Mouse (Mus musculus): ENCODE measurements at regions not wholly inside any gene's neighbourhood (a gene's known extent, or its start where the extent isn't known, plus 50 kb on each side); places are given as distances from the start of the nearest gene placed in this dataset.

GRCm38 (mm10) chr13:90300481-90300880 lies 211.1 kb upstream of the Xrcc4 start:
- DNase-seq (ENCODE audit: extremely low read depth, low read depth, low spot score): no peak

- DNase-seq (ENCODE audit: extremely low read depth, low read depth, low spot score): no peak
Measured at GRCm38 (mm10) chr13:90294648-90295007, 205.2 kb upstream of the Xrcc4 start.

GRCm38 (mm10) chr13:90293697-90294647 lies 204.6 kb upstream of the Xrcc4 start:
- DNase-seq (ENCODE audit: extremely low read depth, low read depth, low spot score): no peak

- DNase-seq (ENCODE audit: extremely low read depth, low read depth, low spot score): no peak
Measured at GRCm38 (mm10) chr13:90292905-90293304, 203.5 kb upstream of the Xrcc4 start.

- DNase-seq (ENCODE audit: extremely low read depth, low read depth, low spot score): no peak
Measured at GRCm38 (mm10) chr13:90292124-90292523, 202.7 kb upstream of the Xrcc4 start.

GRCm38 (mm10) chr13:90280976-90281375 lies 191.6 kb upstream of the Xrcc4 start:
- no peak for DNase-seq (ENCODE audit: extremely low read depth, low read depth, low spot score)

GRCm38 (mm10) chr13:90279786-90280382 lies 190.5 kb upstream of the Xrcc4 start:
- no peak for DNase-seq (ENCODE audit: extremely low read depth, low read depth, low spot score)

- no peak for DNase-seq (ENCODE audit: extremely low read depth, low read depth, low spot score)
Measured at GRCm38 (mm10) chr13:90279355-90279754, 189.9 kb upstream of the Xrcc4 start.

GRCm38 (mm10) chr13:90259071-90259742 lies 169.8 kb upstream of the Xrcc4 start:
- DNase-seq (ENCODE audit: extremely low read depth, low read depth, low spot score): no peak

GRCm38 (mm10) chr13:90252981-90253380 lies 163.6 kb upstream of the Xrcc4 start:
- DNase-seq (ENCODE audit: extremely low read depth, low read depth, low spot score): no peak

- DNase-seq (ENCODE audit: extremely low read depth, low read depth, low spot score): no peak
Measured at GRCm38 (mm10) chr13:90245997-90246765, 156.8 kb upstream of the Xrcc4 start.

- DNase-seq (ENCODE audit: extremely low read depth, low read depth, low spot score): no peak
Measured at GRCm38 (mm10) chr13:90238331-90238730, 148.9 kb upstream of the Xrcc4 start.

- DNase-seq (ENCODE audit: extremely low read depth, low read depth, low spot score): no peak
Measured at GRCm38 (mm10) chr13:90233986-90234385, 144.6 kb upstream of the Xrcc4 start.

- DNase-seq (ENCODE audit: extremely low read depth, low read depth, low spot score): no peak
Measured at GRCm38 (mm10) chr13:90233561-90233960, 144.2 kb upstream of the Xrcc4 start.

- DNase-seq (ENCODE audit: extremely low read depth, low read depth, low spot score): no peak
Measured at GRCm38 (mm10) chr13:90229106-90229505, 139.7 kb upstream of the Xrcc4 start.

- DNase-seq (ENCODE audit: extremely low read depth, low read depth, low spot score): no peak
Measured at GRCm38 (mm10) chr13:90226212-90226611, 136.8 kb upstream of the Xrcc4 start.

GRCm38 (mm10) chr13:90212390-90212789 lies 123.0 kb upstream of the Xrcc4 start:
- DNase-seq (ENCODE audit: extremely low read depth, low read depth, low spot score): no peak

GRCm38 (mm10) chr13:90207875-90208274 lies 118.5 kb upstream of the Xrcc4 start:
- DNase-seq (ENCODE audit: extremely low read depth, low read depth, low spot score): no peak

Measured in fat pad, adult 2 months (tissue).